8 mouse cellular contexts compared by ENCODE assay signal in the genomic region with DNA sequence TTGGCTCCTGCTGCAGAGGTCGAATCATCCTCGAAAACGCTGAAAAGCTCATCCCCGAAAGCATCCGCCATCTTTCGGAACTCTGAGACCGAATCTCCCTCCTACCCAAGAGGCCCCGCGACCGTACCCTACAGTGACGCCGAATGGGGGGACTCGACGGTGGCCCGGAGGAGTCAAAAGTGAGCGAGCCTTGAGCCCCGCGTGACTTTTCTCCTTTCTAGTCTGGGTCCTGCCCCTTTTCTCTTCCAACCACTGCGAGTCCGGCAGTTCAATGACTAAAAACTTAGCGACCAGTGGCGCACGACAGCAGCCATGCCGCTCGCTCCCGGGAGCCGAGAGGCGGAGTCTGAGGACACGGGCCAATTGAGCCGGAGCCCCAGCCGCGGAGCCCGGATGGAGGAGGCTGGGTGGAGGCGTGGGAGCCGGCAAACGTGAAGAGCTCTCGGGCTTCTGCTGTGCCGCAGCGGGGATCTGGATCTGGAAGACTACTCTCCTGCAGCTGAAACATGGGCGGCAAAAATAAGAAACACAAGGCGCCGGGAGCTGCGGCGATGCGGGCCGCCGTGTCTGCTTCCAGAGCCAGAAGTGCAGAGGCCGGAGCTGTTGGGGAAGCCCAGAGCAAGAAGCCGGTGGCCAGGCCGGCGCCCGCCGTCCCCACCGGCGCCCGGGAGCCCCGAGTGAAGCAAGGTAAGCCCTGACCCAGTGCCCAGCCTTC. TPM values are rescaled to one million over a fixed set of nuclear protein-coding genes. Genes with fewer than 3 reads are reported as not detected.
DNase-seq lines count a peak whose midpoint lies in the region; ATAC-seq and TF ChIP-seq lines count a peak whose summit lies in the region.

Mtrex (minus strand) TSS at position 112 of the 715 bp plus-strand sequence.
Dhx29 (plus strand) TSS at position 168 of the 715 bp plus-strand sequence.

- peak within 1 kb of the TSS; percentile 90 for H3K27ac ChIP-seq in forebrain, embryonic 16.5 days (ENCODE audit: low read length)
- H3K27ac ChIP-seq in layer of hippocampus, adult 2 months = peak within 1 kb of the TSS; percentile 84
- H3K27ac ChIP-seq in lung, embryonic 14.5 days (ENCODE audit: low read depth) = peak within 1 kb of the TSS; percentile 83
- H3K27ac ChIP-seq in olfactory bulb, adult 2 months (ENCODE audit: insufficient read depth, low read depth, low read length) = peak within 1 kb of the TSS; percentile 16; the same call in 1 of the 2 replicates
- peak within 1 kb of the TSS; percentile 76 for H3K27ac ChIP-seq in thymus, adult 2 months (ENCODE audit: control insufficient read depth, insufficient read depth, low read length)

- H3K4me2 ChIP-seq in forebrain, embryonic 16.5 days (ENCODE audit: low read length) = peak within 1 kb of the TSS; percentile 91
- H3K4me2 ChIP-seq in lung, embryonic 14.5 days = peak within 1 kb of the TSS; percentile 69

- no peaks in the 10 kb centered on the region for H3K9me3 ChIP-seq in G1E (replicated peaks)
- H3K9me3 ChIP-seq in forebrain, embryonic 16.5 days (ENCODE audit: control insufficient read depth, low read length) = no peaks in the 10 kb centered on the region
- no peaks in the 10 kb centered on the region for H3K9me3 ChIP-seq in lung, embryonic 14.5 days (ENCODE audit: low read depth, low read length)

- peak within 1 kb of the TSS; percentile 90 for H3K4me3 ChIP-seq in G1E (ENCODE audit: low read depth, low read length)
- H3K4me3 ChIP-seq in forebrain, embryonic 16.5 days (replicated peaks; ENCODE audit: low read length) = peak within 1 kb of the TSS; percentile 93
- peak within 1 kb of the TSS; percentile 78 for H3K4me3 ChIP-seq in layer of hippocampus, adult 2 months
- H3K4me3 ChIP-seq in lung, embryonic 14.5 days (ENCODE audit: low read depth, low read length) = peak within 1 kb of the TSS; percentile 81
- H3K4me3 ChIP-seq in olfactory bulb, adult 2 months (ENCODE audit: insufficient read depth, low read depth, low read length) = peak within 1 kb of the TSS; percentile 73
- H3K4me3 ChIP-seq in thymus, adult 2 months (ENCODE audit: control insufficient read depth, insufficient read depth, low read length) = peak within 1 kb of the TSS; percentile 91

- peaks cover 54% of the 10 kb centered on the region for H3K36me3 ChIP-seq in G1E (replicated peaks)
- H3K36me3 ChIP-seq in forebrain, embryonic 16.5 days (ENCODE audit: control insufficient read depth, insufficient read depth) = no peaks in the 10 kb centered on the region
- peaks cover 16% of the 10 kb centered on the region for H3K36me3 ChIP-seq in lung, embryonic 14.5 days (ENCODE audit: insufficient read depth)
- H3K36me3 ChIP-seq in thymus, adult 2 months (ENCODE audit: control insufficient read depth, insufficient read depth, low read length) = no peaks in the 10 kb centered on the region; the same call in 1 of the 2 replicates

- DNase-seq in G1E (ENCODE audit: low spot score) = peak; percentile 95
- peak; percentile 98 to 99 for DNase-seq in cerebellum, adult 18-20 months
- DNase-seq in heart, postnatal 36 days = peak; percentile 98 to 99
- DNase-seq in layer of hippocampus, adult 2 months (ENCODE audit: low spot score in 2 of 2) = peak; percentile 99
- DNase-seq in lung, embryonic 14.5 days = peak; percentile 99
- peak; percentile 98 for DNase-seq in thymus, adult 2 months

- TF ChIP-seq CTCF in G1E (IDR thresholded peaks at IDR 0.05; ENCODE audit: low read depth, low read length) = no peak
- no peak; the same call in 1 of the 2 replicates for TF ChIP-seq CTCF in layer of hippocampus, adult 2 months (conservative IDR thresholded peaks at IDR 0.05)
- TF ChIP-seq CTCF in lung, embryonic 14.5 days (IDR thresholded peaks at IDR 0.05; ENCODE audit: low read depth) = no peak
- TF ChIP-seq CTCF in olfactory bulb, adult 2 months (IDR thresholded peaks at IDR 0.05; ENCODE audit: insufficient read depth, low read depth, low read length) = no peak
- peak; percentile 34; the same call in 1 of the 2 replicates for TF ChIP-seq CTCF in thymus, adult 2 months (IDR thresholded peaks at IDR 0.05; ENCODE audit: borderline replicate concordance, control insufficient read depth, extremely low read depth, insufficient read depth, low read length, poor library complexity)

- under 1% methylated on average over 57 of the region's 57 CpGs for WGBS in forebrain, embryonic 16.5 days
- WGBS in lung, embryonic 14.5 days = under 1% methylated on average over 57 of the region's 57 CpGs
- under 1% methylated on average over 57 of the region's 57 CpGs for WGBS in olfactory bulb, adult 2 months
- under 1% methylated on average over 57 of the region's 57 CpGs for WGBS in thymus, adult 2 months

- peak within 1 kb of the TSS; percentile 77 for H3K9ac ChIP-seq in forebrain, embryonic 16.5 days (replicated peaks; ENCODE audit: low read depth, low read length)
- H3K9ac ChIP-seq in lung, embryonic 14.5 days = peak within 1 kb of the TSS; percentile 88

- H3K27me3 ChIP-seq in G1E (ENCODE audit: insufficient read depth, low read length) = no peaks in the 10 kb centered on the region
- no peaks in the 10 kb centered on the region for H3K27me3 ChIP-seq in forebrain, embryonic 16.5 days (replicated peaks; ENCODE audit: control insufficient read depth, insufficient read depth, low read length)
- no peaks in the 10 kb centered on the region for H3K27me3 ChIP-seq in lung, embryonic 14.5 days (ENCODE audit: insufficient read depth, low read length)
- no peaks in the 10 kb centered on the region for H3K27me3 ChIP-seq in thymus, adult 2 months (ENCODE audit: control insufficient read depth, insufficient read depth, low read length)

- intact Hi-C loops in heart, postnatal 36 days (cut with DNase I) = loop anchor here (5.0 kb wide), 4 partner anchors 60 to 255 kb away; partner anchors contain the start of genes Ccno, Cdc20b and Plpp1

- peak; percentile 30; the same call in 1 of the 2 replicates for TF ChIP-seq POLR2A in olfactory bulb, adult 2 months (IDR thresholded peaks at IDR 0.05; ENCODE audit: insufficient read depth, low read depth, low read length)
- no peak for TF ChIP-seq POLR2A in thymus, adult 2 months (IDR thresholded peaks at IDR 0.05; ENCODE audit: control insufficient read depth, extremely low read depth, insufficient read depth, low read length, poor library complexity)

- peaks cover 27% of the 10 kb centered on the region for H3K4me1 ChIP-seq in G1E (ENCODE audit: insufficient read depth, low read depth, low read length)
- H3K4me1 ChIP-seq in forebrain, embryonic 16.5 days (replicated peaks; ENCODE audit: control insufficient read depth, insufficient read depth, low read length) = peaks cover 20% of the 10 kb centered on the region
- H3K4me1 ChIP-seq in lung, embryonic 14.5 days (ENCODE audit: insufficient read depth) = 0 out of 2 replicates have a peak, but pooled peaks cover 4% of the 10 kb centered on the region
- peaks cover 7% of the 10 kb centered on the region for H3K4me1 ChIP-seq in olfactory bulb, adult 2 months (ENCODE audit: control insufficient read depth, insufficient read depth, low read length)
- H3K4me1 ChIP-seq in thymus, adult 2 months (replicated peaks; ENCODE audit: control insufficient read depth, insufficient read depth, low read length) = peaks cover 7% of the 10 kb centered on the region

- peak; percentile 98 for ATAC-seq in G1E (ENCODE audit: extremely low read depth, insufficient number of reproducible peaks, low FRiP score, poor library complexity, severe bottlenecking)
- peak; percentile 99 for ATAC-seq in forebrain, embryonic 16.5 days
- ATAC-seq in lung, embryonic 14.5 days (ENCODE audit: insufficient read depth) = peak; percentile 99

RNA-seq across cellular contexts. Expression of gene Mtrex, which starts in this region (rescaled TPM):
- total RNA-seq in G1E (2014; fragmentation: Nextera tagmentation) (84.2 and 84.7 TPM in 2 replicates), G1E (2017) (56.3 and 71.1 TPM in 2 replicates)
- polyA plus RNA-seq in G1E (2012) = 4.1 and 4.7 TPM in 2 replicates
- polyA plus RNA-seq in forebrain, embryonic 16.5 days (2015; fragmentation: Nextera tagmentation; extraction: Ambion mirVana) = 69.4 and 76.9 TPM in 2 replicates
- 10 to 100 TPM; 26.2 to 27.9 TPM for total RNA-seq in heart, postnatal 36 days (2021)
- total RNA-seq in layer of hippocampus, adult 2 months (2021) = 10 to 100 TPM; 46.3 to 49.2 TPM
- polyA plus RNA-seq in lung, embryonic 14.5 days (2014; fragmentation: Nextera tagmentation; extraction: Ambion mirVana) = 82.5 and 83.0 TPM in 2 replicates
- polyA plus RNA-seq in olfactory bulb, adult 2 months (2012; ENCODE audit: insufficient read depth, insufficient read length, low replicate concordance, missing spikeins) = not detected in 2 replicates
- polyA plus RNA-seq in thymus, adult 2 months (2012; rRNA removed) = 12.6 and 14.5 TPM in 2 replicates

RNA-seq across cellular contexts. Expression of gene Dhx29, which starts in this region (rescaled TPM):
- total RNA-seq in G1E (2014; fragmentation: Nextera tagmentation) = 54.4 and 57.6 TPM in 2 replicates
- total RNA-seq in G1E (2017) = 19.4 and 20.1 TPM in 2 replicates
- polyA plus RNA-seq in G1E (2012) = 7.2 and 7.3 TPM in 2 replicates
- 25.9 and 28.5 TPM in 2 replicates for polyA plus RNA-seq in forebrain, embryonic 16.5 days (2015; fragmentation: Nextera tagmentation; extraction: Ambion mirVana)
- total RNA-seq in heart, postnatal 36 days (2021) = 10 to 100 TPM; 13.1 to 13.2 TPM
- 10 to 100 TPM; 23.5 to 26.0 TPM for total RNA-seq in layer of hippocampus, adult 2 months (2021)
- polyA plus RNA-seq in lung, embryonic 14.5 days (2014; fragmentation: Nextera tagmentation; extraction: Ambion mirVana) = 26.7 and 30.6 TPM in 2 replicates
- not detected in 2 replicates for polyA plus RNA-seq in olfactory bulb, adult 2 months (2012; ENCODE audit: insufficient read depth, insufficient read length, low replicate concordance, missing spikeins)
- polyA plus RNA-seq in thymus, adult 2 months (2012; rRNA removed) = 4.8 and 5.2 TPM in 2 replicates

Comparison
In these comparisons a context has a peak if more than half of its experiments do, and no peak if none do; other contexts are left out.
1. Peak in every context shown above with its lines: DNase-seq, ATAC-seq, H3K4me3 ChIP-seq and H3K27ac ChIP-seq.
2. H3K27ac ChIP-seq: peak in every context shown above with its lines; median percentile 90 in forebrain, embryonic 16.5 days; 84 in layer of hippocampus, adult 2 months; 83 in lung, embryonic 14.5 days; 76 in thymus, adult 2 months; 16 in olfactory bulb, adult 2 months.